Mouse (Mus musculus) hindlimb bud, embryonic 11.5 days (tissue): ENCODE measurements around the gene Krt19.
A peak's percentile ranks its signal among the peaks of the same experiment; 100 is the strongest.

ENCODE experiments used
- DNase-seq: peaks from one replicate; pipeline ENCODE4 v3.0.0-alpha.2; 2012; ENCODE audit warnings: low read depth, low spot score; ENCODE audit errors: extremely low spot score

Krt19 gene

GRCm38 (mm10) chr11:100148615-100149330 lies at the start of gene Krt19:
TSS of gene Krt19 (minus strand) at chr11:100148665.
- no peak for DNase-seq

- DNase-seq, result no peak
Observed at GRCm38 (mm10) chr11:100192992-100193391, 44.5 kb upstream of the Krt19 start, which contains the start of gene Krt9. TSS of gene Krt9 (minus strand) at chr11:100193246.

GRCm38 (mm10) chr11:100191820-100192219 lies 43.4 kb upstream of the Krt19 start:
- DNase-seq, result no peak

- no peak for DNase-seq
Observed at GRCm38 (mm10) chr11:100186736-100187135, 38.3 kb upstream of the Krt19 start.

GRCm38 (mm10) chr11:100181725-100182124 lies 33.3 kb upstream of the Krt19 start:
- no peak for DNase-seq

- DNase-seq, result no peak
Observed at GRCm38 (mm10) chr11:100179260-100179659, 30.8 kb upstream of the Krt19 start.

- DNase-seq, result no peak
Observed at GRCm38 (mm10) chr11:100178307-100178706, 29.8 kb upstream of the Krt19 start.

DNA sequence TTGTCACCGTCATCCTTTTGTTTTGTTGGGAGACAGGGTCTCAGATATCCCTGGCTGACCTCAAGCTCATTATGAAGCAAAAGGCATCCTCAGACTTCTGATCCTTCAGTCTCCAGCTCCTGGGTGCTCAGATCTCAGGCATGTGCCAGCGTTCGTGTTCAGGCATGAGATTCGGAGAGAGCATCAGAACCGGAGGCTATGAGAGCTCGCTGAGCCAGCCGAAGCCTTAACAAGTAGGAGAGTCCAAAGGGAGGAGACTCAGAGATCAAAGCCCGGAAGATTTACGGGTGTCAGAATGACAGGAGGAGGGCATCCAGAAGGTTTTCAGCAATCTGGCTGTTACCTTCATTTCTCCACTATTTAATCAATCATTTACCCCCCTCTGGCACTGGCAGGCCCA lies 28.3 kb upstream of the Krt19 start:
- no peak for DNase-seq

DNA sequence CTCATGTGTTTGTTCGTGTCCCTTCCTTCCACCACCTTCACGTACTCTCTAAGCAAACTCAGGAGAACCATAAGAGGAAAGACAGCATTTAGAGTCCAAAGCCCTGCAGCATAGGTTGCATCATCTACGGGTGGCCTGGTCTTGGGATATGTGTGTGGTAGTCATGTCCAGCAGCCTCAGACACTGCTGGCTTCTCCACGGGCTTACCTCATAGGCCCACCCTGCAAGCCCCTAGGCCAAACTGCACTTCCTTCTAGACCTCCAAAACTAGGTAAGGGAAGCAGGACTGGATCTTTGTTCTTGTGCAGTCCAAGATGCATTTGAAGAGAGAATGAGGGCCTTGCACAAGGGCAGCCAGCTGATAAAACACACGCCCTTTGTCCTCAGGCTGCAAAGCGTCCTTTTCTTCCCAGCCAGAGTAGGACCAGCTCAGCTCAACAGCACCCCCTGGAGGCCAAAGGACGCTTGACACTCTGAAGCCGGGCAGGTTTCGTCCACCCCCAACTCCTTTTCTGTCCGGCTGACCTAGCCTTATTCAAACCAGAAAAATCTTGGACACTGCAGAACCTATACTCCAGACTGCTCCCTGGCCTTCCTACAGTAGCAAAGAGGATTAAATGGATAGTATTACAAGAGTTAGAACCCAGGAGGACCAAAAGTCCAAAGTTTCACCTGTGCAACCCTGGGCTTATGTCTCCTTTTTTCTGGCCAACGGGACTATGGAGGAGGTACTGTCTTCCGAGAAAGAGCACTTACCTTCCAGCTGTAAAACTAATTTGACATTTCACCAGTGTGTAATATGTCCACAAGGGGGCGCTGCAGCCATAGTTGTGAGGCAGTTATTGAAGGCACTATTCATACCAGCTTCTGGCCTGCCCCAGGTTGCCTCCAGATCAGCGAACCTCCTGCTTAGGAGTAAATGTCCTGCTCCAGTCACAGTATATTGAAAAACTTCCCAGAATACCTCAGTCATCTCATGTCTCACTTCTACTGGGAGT lies 20.6 kb upstream of the Krt19 start:
- DNase-seq, result peak; percentile 61

GRCm38 (mm10) chr11:100168071-100168470 lies 19.6 kb upstream of the Krt19 start:
- DNase-seq, result no peak

- DNase-seq, result no peak
Observed at GRCm38 (mm10) chr11:100164392-100164791, 15.9 kb upstream of the Krt19 start.

DNA sequence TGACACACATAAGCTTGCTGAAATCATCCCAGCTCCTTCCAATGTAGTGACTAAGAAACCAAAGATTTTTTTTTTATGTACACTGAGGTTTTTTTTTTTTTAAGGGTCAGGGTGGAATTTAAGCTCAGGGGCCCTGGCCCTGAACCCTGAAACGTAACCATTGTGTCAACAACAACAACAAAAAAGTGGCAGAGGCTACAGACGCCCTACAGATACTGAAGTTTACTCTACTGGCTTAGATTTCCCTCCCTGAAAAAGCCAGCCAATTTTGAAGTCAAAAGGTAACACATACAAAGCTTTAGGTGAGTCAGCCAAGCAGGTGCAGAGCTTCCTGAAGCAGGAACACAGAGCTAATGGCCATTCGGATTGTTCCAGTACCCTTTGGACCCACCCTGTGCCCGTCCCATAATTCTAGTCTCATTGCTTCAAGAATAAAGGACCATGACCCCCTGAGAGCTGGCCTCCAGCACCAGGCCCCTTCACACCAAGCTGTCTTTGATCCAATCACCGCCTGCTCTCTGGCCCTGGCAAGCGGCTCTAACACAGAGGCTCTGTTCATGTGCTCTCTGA lies 9.5 kb upstream of the Krt19 start:
- DNase-seq, result no peak

GRCm38 (mm10) chr11:100157331-100157730 lies 8.9 kb upstream of the Krt19 start:
- no peak for DNase-seq

DNA sequence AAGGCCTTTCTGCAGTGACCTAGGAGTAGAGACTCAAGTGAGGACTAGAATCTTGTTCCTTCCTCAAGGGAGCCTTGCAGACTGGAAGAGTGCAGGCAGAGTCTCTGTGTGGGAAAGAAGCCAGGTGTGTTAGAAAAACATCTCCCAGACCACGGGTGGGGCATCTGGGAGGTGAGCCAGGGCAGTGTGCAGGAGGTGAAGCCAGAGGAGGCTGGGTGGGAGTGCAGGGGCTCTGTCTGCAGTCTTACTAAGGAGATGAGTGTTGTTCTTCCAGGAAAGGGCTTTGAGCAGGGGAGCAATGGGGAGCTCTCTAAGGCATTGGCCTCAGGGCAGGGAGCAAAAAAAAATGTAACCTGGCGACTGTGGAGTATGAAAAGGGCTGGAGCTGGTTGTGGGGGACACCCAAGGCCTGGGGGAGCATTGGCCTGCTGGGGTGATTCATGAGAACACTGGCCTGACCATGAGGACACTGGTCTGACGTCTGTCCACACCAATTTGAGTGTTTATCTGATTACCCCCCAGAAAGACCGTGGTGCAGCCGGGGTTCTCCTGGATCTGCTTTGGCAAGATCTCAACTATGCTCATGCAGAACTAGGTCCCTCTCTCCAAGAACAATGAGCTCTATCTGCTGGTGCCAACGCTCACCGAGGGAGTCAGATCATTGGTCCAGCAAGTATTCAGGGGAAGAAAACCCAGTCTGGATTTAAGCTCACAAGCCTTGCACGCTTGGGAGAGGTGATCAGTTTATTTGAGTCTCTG lies 7.2 kb upstream of the Krt19 start:
- DNase-seq, result no peak

DNA sequence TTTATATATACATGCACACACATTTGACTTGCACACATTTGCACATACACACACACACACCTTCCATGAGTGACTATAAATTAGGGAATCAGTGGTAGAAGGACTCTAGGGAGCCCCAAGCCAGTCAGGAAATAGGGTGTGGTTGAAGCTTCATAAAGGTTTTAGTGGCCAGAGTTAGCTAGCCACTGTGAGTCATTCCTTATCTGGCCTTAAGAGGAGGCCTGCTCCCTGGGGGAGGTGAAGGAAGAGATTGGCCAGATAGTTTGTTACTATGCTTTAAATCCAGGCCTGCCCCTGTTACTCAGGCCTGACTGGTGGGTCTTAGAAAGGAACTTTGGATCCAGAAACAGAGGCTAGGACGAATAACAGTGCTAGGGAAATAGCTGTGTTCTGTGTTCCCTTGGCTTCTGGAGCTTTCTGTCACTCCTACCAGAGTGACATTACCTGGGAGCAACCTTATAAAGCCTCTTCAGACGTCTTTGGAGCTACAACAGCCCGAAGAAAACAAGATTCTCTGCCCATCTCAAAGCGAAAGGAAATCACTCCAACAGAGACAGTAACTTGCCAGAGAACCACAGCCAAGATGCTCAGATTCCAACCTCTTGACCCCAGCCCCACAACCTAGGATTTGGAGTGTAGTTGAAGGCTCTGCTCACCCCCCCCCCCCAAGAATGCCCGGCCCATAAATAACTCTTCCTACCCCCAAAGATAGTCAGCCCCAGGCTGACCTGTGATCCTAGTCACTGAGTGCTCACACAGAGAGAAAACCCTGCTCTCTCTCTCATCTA lies 705 bp downstream of the Krt19 start:
- DNase-seq, result no peak

DNA sequence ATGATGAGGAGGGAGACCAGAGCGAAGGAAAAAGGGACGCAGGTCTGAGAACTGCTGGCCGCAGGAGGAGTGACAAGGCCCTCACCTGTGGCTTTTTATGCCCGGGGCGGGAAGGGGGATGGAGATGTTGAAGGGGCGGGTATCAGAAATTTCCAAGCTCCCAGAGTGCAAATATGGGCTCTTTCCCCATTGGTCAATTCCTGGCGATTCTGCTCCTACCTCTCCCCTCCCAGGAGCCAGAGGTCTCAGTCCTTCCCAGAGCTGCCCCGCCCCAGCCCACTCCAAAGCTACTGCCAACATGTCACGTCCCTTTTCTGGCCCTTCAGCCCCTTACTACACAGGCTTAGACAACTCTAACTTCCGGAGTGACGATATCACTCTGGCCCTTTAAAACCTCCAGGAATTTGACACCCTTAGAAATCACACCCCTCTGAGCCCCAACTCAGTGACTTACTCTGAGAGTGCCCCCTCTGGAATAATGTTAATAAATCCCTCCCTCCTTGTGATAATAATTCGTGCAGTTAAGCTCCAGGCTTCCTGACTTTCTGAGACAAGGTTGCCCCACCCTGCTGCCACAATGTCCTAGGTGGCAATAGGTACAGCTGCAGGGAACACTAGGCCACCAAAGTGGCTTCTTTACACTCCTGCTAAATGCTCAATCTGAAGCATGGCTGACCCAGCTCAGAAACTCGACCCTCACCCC lies 2.5 kb downstream of the Krt19 start:
- no peak for DNase-seq

DNA sequence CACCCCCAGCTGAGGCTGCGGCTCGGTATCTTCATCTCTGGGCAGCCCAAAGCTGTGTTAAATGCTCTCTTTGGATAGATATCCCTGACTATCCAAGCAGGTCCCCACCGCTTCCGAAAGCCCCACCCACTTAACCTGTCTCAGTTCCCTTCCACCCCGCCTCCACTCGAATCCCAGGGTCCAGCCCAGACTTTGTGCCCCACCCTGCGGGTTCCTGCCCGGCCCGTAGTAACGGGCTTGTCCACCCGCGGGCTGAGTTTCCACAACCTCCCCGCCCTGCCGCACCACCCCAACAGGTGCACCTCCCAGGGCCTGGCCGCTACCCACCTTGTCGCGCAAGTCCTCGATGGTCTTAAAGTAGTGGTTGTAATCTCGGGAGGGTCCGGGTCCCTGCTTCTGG lies 3.4 kb downstream of the Krt19 start:
- DNase-seq, result no peak

DNA sequence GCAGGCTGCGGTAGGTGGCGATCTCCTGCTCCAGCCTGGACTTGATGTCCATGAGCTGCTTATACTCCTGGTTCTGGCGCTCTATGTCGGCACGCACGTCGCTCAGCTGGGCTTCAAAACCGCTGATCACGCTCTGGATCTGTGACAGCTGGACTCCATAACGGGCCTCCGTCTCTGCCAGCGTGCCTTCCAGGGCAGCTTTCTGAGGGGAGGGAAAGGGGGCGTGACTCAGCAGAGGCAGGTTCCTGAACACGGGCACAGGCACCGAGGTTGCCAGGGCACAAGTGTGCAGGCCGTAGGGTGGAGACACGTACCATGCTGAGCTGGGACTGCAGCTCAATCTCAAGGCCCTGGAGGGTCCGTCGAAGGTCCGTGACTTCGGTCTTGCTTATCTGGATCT lies 7.5 kb downstream of the Krt19 start:
- no peak for DNase-seq

DNA sequence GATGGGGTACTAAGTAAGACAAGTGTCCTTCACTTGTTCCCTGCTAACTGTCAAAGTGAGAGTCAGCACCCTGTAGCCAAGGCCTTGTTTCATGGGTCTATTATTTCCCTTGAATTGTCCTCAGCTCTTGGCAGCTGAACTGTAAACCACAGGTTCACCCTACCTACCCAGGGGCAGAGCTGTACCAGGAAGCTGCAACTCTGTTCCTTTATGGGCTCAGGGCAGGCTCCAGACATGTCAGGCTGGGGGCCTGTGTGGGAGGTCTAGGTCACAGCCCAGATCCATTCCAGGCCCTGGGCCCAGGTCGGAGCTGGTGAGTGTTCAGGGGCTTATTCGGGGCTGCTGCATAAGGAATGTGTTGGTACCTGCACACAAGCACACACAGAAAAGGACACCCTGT lies 9.1 kb downstream of the Krt19 start:
- DNase-seq, result no peak
